Mouse (Mus musculus) megakaryocyte, embryonic 14.5 days (primary cell): ENCODE results near the gene Ndufb2. TPM values are rescaled to one million over a fixed set of nuclear protein-coding genes. Genes with fewer than 3 reads are reported as not detected.
A peak's percentile ranks its signal among the peaks of the same experiment; 100 is the strongest.

Source experiments
- H3K27me3 ChIP-seq: replicated peaks from 2 replicates; pipeline ENCODE3; 2012; ENCODE audit warnings: inconsistent platforms
- H3K36me3 ChIP-seq: replicated peaks from 2 replicates; pipeline ENCODE3; 2012; ENCODE audit warnings: low read length, inconsistent platforms, mixed read lengths
- H3K4me1 ChIP-seq: 2 replicates; pipeline ENCODE4 v1.6.1; 2012; ENCODE audit warnings: inconsistent platforms
- H3K4me3 ChIP-seq: replicated peaks from 2 replicates; pipeline ENCODE3; 2012; ENCODE audit warnings: moderate library complexity, mild to moderate bottlenecking, inconsistent platforms
- H3K9me3 ChIP-seq: 2 replicates; pipeline ENCODE4 v1.6.1; 2012; ENCODE audit warnings: inconsistent platforms
- FLI1 ChIP-seq: IDR thresholded peaks from 2 replicates; pipeline ENCODE4 v1.6.1; 2012; ENCODE audit warnings: low read length, inconsistent platforms, mixed read lengths
- GATA1 ChIP-seq: IDR thresholded peaks from 3 replicates; pipeline ENCODE4 v1.6.1; 2012; ENCODE audit warnings: mixed read lengths, low read length, inconsistent platforms, borderline replicate concordance
- polyA plus RNA-seq: library from polyadenylated mRNA; stranded (reverse); fragments of >175 nt; gene quantifications from 2 replicates; pipeline ENCODE4 v1.2.3, GENCODE M21; 2012; ENCODE audit warnings: low replicate concordance; ENCODE audit not compliant: insufficient read depth

The Ndufb2 gene
- polyA plus RNA-seq = 143 and 223 TPM in 2 replicates

DNA sequence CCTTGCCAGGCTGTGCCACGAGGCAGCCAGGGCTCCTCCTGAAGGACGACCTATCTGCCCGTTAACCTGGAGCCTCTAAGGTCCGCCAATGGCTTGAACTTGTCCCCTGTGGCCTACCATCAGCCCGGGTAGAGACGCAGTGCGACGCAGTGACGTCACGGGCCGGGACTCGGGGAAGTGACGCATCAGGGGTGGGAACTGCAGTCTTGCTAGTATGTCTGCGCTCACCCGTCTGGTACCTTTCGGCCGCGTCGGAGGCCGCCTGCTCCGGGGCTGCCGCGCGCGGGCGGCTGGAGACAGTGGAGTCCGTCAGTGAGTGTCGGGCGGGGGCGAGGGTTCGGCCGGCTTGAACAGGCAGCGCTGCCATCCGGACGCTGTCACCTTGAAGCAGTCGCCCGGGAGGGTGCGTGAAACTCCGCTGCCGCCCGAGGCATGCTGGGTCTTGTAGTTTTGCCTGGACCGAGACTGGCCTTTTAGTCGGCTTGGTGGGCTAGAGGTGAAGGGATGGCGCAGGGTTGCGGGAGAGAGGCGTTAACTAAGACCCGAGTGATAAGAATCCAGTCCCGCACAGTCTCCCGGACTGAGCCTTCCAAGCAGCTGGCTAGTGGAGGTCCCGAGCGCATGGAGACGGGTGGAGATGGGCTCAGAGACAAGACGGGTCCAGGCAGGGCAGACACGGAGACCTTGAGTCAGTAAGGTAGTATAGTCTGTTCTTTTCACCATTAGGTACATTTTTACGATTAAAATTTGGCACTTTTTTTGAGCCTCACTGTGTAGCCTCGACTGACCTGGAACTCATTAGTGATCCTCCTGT lies at the start of gene Ndufb2:
Gene Ndufb2, plus strand, starts transcription at position 174 of the 814 bp plus-strand sequence.
- H3K4me3 ChIP-seq = peak within 1 kb of the TSS; percentile 96
- peaks cover 54% of the 10 kb centered on the region for H3K36me3 ChIP-seq
- no peak for TF ChIP-seq GATA1
- no peak for TF ChIP-seq FLI1

DNA sequence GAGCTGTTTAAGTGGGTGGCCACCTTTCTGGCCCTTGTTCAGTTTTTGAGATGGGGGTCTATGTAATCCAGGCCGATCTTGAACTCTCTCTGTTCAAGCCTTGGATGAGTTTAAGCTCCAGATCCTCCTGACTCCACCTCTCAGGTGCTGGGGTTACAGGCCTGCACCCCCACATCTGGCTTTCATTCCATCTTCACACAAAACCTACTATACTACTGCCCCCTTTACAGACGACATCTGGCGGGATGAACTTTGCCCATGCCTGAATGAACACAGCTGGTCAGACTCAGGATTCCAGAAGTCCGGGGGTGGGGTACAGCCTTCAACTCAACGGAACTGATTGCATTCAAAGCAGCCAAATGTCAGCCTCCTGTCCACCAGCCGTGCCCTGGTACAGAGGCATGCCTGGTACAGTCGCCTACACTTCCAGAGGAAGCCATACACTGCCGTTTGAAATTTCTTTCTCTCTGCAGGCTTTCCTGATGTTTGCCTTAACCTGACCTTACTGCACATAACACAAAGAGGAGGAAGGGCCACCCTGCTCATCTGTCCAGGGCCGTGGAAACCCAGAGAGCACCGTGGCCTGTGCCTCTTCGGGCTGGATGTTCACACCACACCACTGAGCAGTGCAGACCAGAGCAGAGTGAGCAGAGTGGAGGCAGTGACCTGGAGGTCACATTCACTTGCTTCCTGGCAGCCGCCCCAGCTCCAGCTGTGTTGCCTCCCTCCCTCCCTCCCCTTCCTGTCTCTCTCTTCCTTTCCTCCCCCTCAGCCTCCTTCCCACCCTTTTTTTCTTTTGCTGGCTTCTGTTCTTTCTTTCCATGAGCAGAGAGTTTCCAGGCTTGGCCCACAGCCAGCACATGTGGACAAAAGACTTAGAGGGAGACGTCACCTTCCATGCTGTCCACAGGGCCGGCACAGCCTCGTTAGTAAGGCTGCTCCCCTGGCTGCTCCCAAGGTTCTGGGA lies 49.5 kb upstream of the Ndufb2 start:
- peak overlapping the region; percentile 4 for H3K4me3 ChIP-seq
- no peak for TF ChIP-seq FLI1
- peaks cover 32% of the 10 kb centered on the region for H3K27me3 ChIP-seq
- H3K4me1 ChIP-seq = peaks cover 32% of the 10 kb centered on the region
- H3K36me3 ChIP-seq = no peaks in the 10 kb centered on the region
- no peaks in the 10 kb centered on the region for H3K9me3 ChIP-seq

More for the DNA sequence above, at the start of gene Ndufb2:
- H3K4me1 ChIP-seq = peaks cover 33% of the 10 kb centered on the region
- H3K9me3 ChIP-seq = no peaks in the 10 kb centered on the region
- no peaks in the 10 kb centered on the region for H3K27me3 ChIP-seq

GRCm38 (mm10) chr6:39543769-39544420 lies 48.5 kb upstream of the Ndufb2 start:
- Histone ChIP-seq H3K9me3 (no peaks in the 10 kb centered on the region), H3K4me1 (peaks cover 22% of the 10 kb centered on the region), H3K4me3 (no peak overlapping the region), H3K27me3 (peaks cover 41% of the 10 kb centered on the region), H3K36me3 (no peaks in the 10 kb centered on the region)
- no peak for TF ChIP-seq GATA1
- TF ChIP-seq FLI1 = no peak

DNA sequence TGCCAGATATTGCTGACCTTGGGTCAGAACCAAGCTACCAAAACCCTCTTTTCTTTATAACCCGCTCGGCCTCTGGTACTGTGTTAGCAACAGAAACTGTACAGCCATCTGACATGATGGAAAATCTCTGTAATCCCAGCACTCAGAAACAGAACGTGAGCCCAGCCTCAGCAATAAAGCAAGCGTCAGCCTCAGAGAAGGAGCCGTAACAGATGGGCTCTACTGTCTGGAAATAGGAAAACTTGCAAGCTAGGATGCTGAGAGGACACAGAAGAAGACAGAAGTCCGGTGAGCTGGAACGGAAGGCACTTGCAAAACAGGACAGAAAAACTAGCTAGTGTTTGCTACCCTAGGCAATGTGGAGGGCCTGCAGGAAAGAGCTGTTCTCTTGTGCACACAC lies 46.9 kb upstream of the Ndufb2 start:
- Histone ChIP-seq H3K36me3 (no peaks in the 10 kb centered on the region), H3K9me3 (no peaks in the 10 kb centered on the region), H3K4me1 (peaks cover 8% of the 10 kb centered on the region), H3K4me3 (no peak overlapping the region), H3K27me3 (peaks cover 43% of the 10 kb centered on the region)
- no peak for TF ChIP-seq GATA1
- TF ChIP-seq FLI1 = no peak

GRCm38 (mm10) chr6:39548030-39548429 lies 44.3 kb upstream of the Ndufb2 start:
- Histone ChIP-seq H3K27me3 (peaks cover 43% of the 10 kb centered on the region), H3K4me1 (peaks cover 18% of the 10 kb centered on the region), H3K4me3 (no peak overlapping the region), H3K9me3 (no peaks in the 10 kb centered on the region), H3K36me3 (no peaks in the 10 kb centered on the region)
- TF ChIP-seq FLI1 = no peak
- no peak for TF ChIP-seq GATA1

DNA sequence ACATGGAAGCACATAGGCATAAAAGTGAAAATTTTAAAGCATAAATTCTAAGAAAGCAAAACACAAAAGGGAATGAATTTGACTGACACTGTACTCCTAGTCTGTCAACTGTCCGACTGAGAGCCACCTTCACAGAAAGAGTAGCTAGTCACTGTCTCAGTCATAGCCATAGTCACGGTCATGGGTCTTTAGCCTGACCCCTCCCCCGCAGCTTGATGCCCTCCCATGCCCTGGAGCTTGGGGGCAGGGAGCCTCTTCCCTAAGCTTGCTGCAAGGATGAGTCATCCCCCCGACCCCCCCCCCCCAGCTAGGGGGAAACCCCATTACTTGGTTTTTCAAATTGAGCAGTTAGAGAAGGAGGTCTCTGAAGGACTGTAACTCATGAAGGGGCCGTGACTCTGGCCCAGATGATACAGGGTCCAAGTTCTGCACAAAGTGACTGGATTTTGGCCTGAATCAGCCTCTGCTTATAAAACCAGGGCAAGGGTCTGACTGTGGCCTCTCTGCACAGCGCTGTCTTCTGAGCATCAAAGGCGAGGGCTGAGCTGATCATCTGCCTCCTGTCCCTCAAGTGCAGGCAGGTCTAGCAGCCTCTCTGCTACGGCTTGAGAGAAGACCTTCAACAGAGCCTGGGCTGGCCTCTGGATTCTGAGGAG lies 40.3 kb upstream of the Ndufb2 start:
- Histone ChIP-seq H3K4me1 (peaks cover 33% of the 10 kb centered on the region), H3K4me3 (peak overlapping the region; percentile 64), H3K9me3 (peaks cover 11% of the 10 kb centered on the region), H3K36me3 (no peaks in the 10 kb centered on the region), H3K27me3 (peaks cover 59% of the 10 kb centered on the region)
- TF ChIP-seq GATA1 = no peak
- no peak for TF ChIP-seq FLI1

- H3K4me1 ChIP-seq = peaks cover 51% of the 10 kb centered on the region
- H3K36me3 ChIP-seq = no peaks in the 10 kb centered on the region
- H3K27me3 ChIP-seq = peaks cover 64% of the 10 kb centered on the region
- no peak for TF ChIP-seq GATA1
- TF ChIP-seq FLI1 = no peak
- H3K4me3 ChIP-seq = peak overlapping the region; percentile 54
- H3K9me3 ChIP-seq = peaks cover 16% of the 10 kb centered on the region
These were observed 37.3 kb upstream of the Ndufb2 start for GRCm38 (mm10) chr6:39554888-39555647.

DNA sequence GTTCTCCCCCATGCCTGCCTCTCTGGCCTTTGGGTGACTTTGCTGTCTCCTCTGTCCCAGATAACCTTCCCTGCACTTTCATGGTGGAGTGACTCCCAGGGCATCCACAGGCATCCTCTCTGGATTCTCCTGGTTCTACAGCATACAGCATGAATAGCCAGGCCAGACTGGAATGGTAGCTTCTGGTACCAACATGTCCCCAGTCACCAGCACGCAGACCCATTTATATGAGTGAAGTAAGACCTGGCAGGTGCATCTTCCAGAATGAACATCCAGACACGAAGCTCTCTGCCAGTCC lies 36.8 kb upstream of the Ndufb2 start:
- H3K4me3 ChIP-seq = no peak overlapping the region
- H3K4me1 ChIP-seq = peaks cover 52% of the 10 kb centered on the region
- H3K36me3 ChIP-seq = no peaks in the 10 kb centered on the region
- peaks cover 65% of the 10 kb centered on the region for H3K27me3 ChIP-seq
- H3K9me3 ChIP-seq = peaks cover 16% of the 10 kb centered on the region
- TF ChIP-seq FLI1 (no peak), GATA1 (no peak)
